Mouse (Mus musculus) testis, adult 2 months (tissue): ENCODE data around the gene Prkcb. TPM values are rescaled to one million over a fixed set of nuclear protein-coding genes. Genes with fewer than 3 reads are reported as not detected.

Experiments used
- H3K27ac ChIP-seq: fragments of 200-500 bp; 2 replicates; pipeline ENCODE4 v1.5.1; 2012; ENCODE audit warnings: low read depth, low read length; ENCODE audit not compliant: control insufficient read depth, insufficient read depth
- H3K27me3 ChIP-seq: fragments of 200-500 bp; 2 replicates; pipeline ENCODE4 v1.6.1; 2012; ENCODE audit warnings: mild to moderate bottlenecking, low read length, moderate library complexity; ENCODE audit not compliant: control insufficient read depth, insufficient read depth
- H3K36me3 ChIP-seq: fragments of 200-500 bp; 2 replicates; pipeline ENCODE4 v1.6.1; 2012; ENCODE audit warnings: mild to moderate bottlenecking, low read length; ENCODE audit not compliant: control insufficient read depth, insufficient read depth
- H3K4me1 ChIP-seq: fragments of 200-500 bp; 2 replicates; pipeline ENCODE4 v1.6.1; 2012; ENCODE audit warnings: low read length; ENCODE audit not compliant: control insufficient read depth, insufficient read depth
- H3K4me3 ChIP-seq: fragments of 200-500 bp; 2 replicates; pipeline ENCODE4 v1.5.1; 2012; ENCODE audit warnings: low read depth, mild to moderate bottlenecking, low read length, moderate library complexity, mixed read lengths; ENCODE audit not compliant: control insufficient read depth
- CTCF ChIP-seq: fragments of 200-500 bp; IDR thresholded peaks from 2 replicates; pipeline ENCODE4 v1.5.1; 2012; ENCODE audit warnings: low read depth, mild to moderate bottlenecking, inconsistent platforms, low read length, moderate library complexity; ENCODE audit not compliant: control insufficient read depth, insufficient read depth, insufficient replicate concordance
- POLR2A ChIP-seq: fragments of 200-500 bp; IDR thresholded peaks from 2 replicates; pipeline ENCODE4 v1.6.1; 2012; ENCODE audit warnings: low read depth, mild to moderate bottlenecking, inconsistent platforms, low read length, moderate library complexity; ENCODE audit not compliant: control insufficient read depth
- polyA plus RNA-seq: library from polyadenylated mRNA; depleted of rRNA; stranded (reverse); fragments of >200 nt; gene quantifications from 2 replicates; pipeline ENCODE4 v1.2.3, GENCODE M21; 2012

Gene Prkcb
- polyA plus RNA-seq, 1 experiment: 3.4 TPM

GRCm38 (mm10) chr7:122406625-122407024 lies 118.1 kb downstream of the Prkcb start:
- Histone ChIP-seq H3K4me3 (no peak overlapping the region), H3K27ac (no peak overlapping the region), H3K36me3 (no peaks in the 10 kb centered on the region), H3K4me1 (peaks cover 9% of the 10 kb centered on the region), H3K27me3 (no peaks in the 10 kb centered on the region)
- no peak for TF ChIP-seq CTCF

- no peaks in the 10 kb centered on the region for H3K36me3 ChIP-seq
- no peak overlapping the region for H3K4me3 ChIP-seq
- no peak overlapping the region for H3K27ac ChIP-seq
- TF ChIP-seq CTCF: no peak
- H3K27me3 ChIP-seq: no peaks in the 10 kb centered on the region
- H3K4me1 ChIP-seq: peaks cover 4% of the 10 kb centered on the region
Measured at GRCm38 (mm10) chr7:122409945-122410344, 121.4 kb downstream of the Prkcb start.

- H3K4me3 ChIP-seq: no peak overlapping the region
- no peaks in the 10 kb centered on the region for H3K4me1 ChIP-seq
- TF ChIP-seq POLR2A (no peak), CTCF (no peak)
- no peaks in the 10 kb centered on the region for H3K36me3 ChIP-seq
- no peaks in the 10 kb centered on the region for H3K27me3 ChIP-seq
- H3K27ac ChIP-seq: no peak overlapping the region
Measured at GRCm38 (mm10) chr7:122410873-122411272, 122.3 kb downstream of the Prkcb start.

- H3K27me3 ChIP-seq: no peaks in the 10 kb centered on the region
- no peak overlapping the region for H3K27ac ChIP-seq
- H3K36me3 ChIP-seq: no peaks in the 10 kb centered on the region
- H3K4me3 ChIP-seq: no peak overlapping the region
- peaks cover 2% of the 10 kb centered on the region for H3K4me1 ChIP-seq
- TF ChIP-seq CTCF (no peak), POLR2A (no peak)
Measured at GRCm38 (mm10) chr7:122413231-122413630, 124.7 kb downstream of the Prkcb start.

- Histone ChIP-seq H3K36me3 (no peaks in the 10 kb centered on the region), H3K4me3 (no peak overlapping the region), H3K27me3 (no peaks in the 10 kb centered on the region), H3K4me1 (peaks cover 4% of the 10 kb centered on the region), H3K27ac (no peak overlapping the region)
- no peak for TF ChIP-seq POLR2A
- TF ChIP-seq CTCF: no peak
Measured at GRCm38 (mm10) chr7:122414146-122414545, 125.6 kb downstream of the Prkcb start.

GRCm38 (mm10) chr7:122414608-122415007 lies 126.1 kb downstream of the Prkcb start:
- TF ChIP-seq CTCF: no peak
- TF ChIP-seq POLR2A: no peak
- H3K36me3 ChIP-seq: no peaks in the 10 kb centered on the region
- peaks cover 4% of the 10 kb centered on the region for H3K4me1 ChIP-seq
- no peak overlapping the region for H3K4me3 ChIP-seq
- H3K27me3 ChIP-seq: no peaks in the 10 kb centered on the region
- H3K27ac ChIP-seq: no peak overlapping the region

- no peak overlapping the region for H3K4me3 ChIP-seq
- no peaks in the 10 kb centered on the region for H3K36me3 ChIP-seq
- H3K4me1 ChIP-seq: peaks cover 4% of the 10 kb centered on the region
- H3K27me3 ChIP-seq: no peaks in the 10 kb centered on the region
- TF ChIP-seq CTCF (no peak), POLR2A (no peak)
- no peak overlapping the region for H3K27ac ChIP-seq
Measured at GRCm38 (mm10) chr7:122415387-122415786, 126.8 kb downstream of the Prkcb start.

- Histone ChIP-seq H3K36me3 (no peaks in the 10 kb centered on the region), H3K4me3 (no peak overlapping the region), H3K4me1 (peaks cover 4% of the 10 kb centered on the region), H3K27ac (no peak overlapping the region), H3K27me3 (no peaks in the 10 kb centered on the region)
- TF ChIP-seq CTCF: no peak
- TF ChIP-seq POLR2A: no peak
Measured at GRCm38 (mm10) chr7:122415904-122416303, 127.4 kb downstream of the Prkcb start.
